In the genomic region with DNA sequence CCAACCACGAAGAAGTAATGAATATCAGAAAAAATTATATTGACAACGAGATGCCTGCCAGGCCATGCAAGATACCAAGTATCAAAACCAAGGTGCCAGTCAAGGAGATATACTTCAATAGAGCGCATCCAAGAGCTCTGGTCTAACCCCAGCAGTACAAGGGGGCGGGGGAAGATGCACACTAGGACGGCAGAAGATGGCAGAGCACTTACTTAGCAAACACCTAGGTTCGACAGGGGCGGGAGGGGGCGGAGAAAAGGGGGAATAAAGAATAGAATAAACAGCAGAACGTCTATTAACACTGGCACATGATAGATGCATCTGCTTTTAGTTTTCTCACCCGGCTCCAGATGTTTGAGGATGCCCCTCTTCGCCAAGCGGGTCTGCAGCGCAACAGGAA, we compare ENCODE assay signal across 9 mouse cellular contexts. TPM values are rescaled to one million over a fixed set of nuclear protein-coding genes. Genes with fewer than 3 reads are reported as not detected.
DNase-seq lines count a peak whose midpoint lies in the region; ATAC-seq and TF ChIP-seq lines count a peak whose summit lies in the region.
"Had no signal": no experiment of that assay in that cellular context is flagged by ENCODE, and none has a peak within 500 bp of the region (broad histone marks: within the 10 kb centered on the region; RNA-seq: fewer than 3 reads in every experiment).

No protein-coding gene starts in this region.

- peak overlapping the region; percentile 69 for H3K4me2 ChIP-seq in heart, postnatal 0 days (ENCODE audit: low read depth, low read length)
- H3K4me2 ChIP-seq in hindbrain, embryonic 13.5 days = peak overlapping the region; percentile 59
- H3K4me2 ChIP-seq in midbrain, embryonic 15.5 days = peak overlapping the region; percentile 54

- H3K27ac ChIP-seq in heart, postnatal 0 days (ENCODE audit: low read depth) = peak overlapping the region; percentile 88
- H3K27ac ChIP-seq in hindbrain, embryonic 13.5 days = peak overlapping the region; percentile 90
- peak overlapping the region; percentile 92 for H3K27ac ChIP-seq in midbrain, embryonic 15.5 days

- H3K4me1 ChIP-seq in heart, postnatal 0 days (ENCODE audit: control insufficient read depth, insufficient read depth) = no peaks in the 10 kb centered on the region
- peaks cover 10% of the 10 kb centered on the region for H3K4me1 ChIP-seq in hindbrain, embryonic 13.5 days (replicated peaks)
- peaks cover 13% of the 10 kb centered on the region for H3K4me1 ChIP-seq in midbrain, embryonic 15.5 days

- H3K9ac ChIP-seq in heart, postnatal 0 days (replicated peaks; ENCODE audit: low read depth, low read length) = peak overlapping the region; percentile 55
- peak overlapping the region; percentile 69 for H3K9ac ChIP-seq in hindbrain, embryonic 13.5 days
- H3K9ac ChIP-seq in midbrain, embryonic 15.5 days = peak overlapping the region; percentile 52

- 24% methylated on average over 13 of the region's 13 CpGs for WGBS in heart, postnatal 0 days
- 29% methylated on average over 13 of the region's 13 CpGs for WGBS in hindbrain, embryonic 13.5 days
- 38% methylated on average over 13 of the region's 13 CpGs for WGBS in midbrain, embryonic 15.5 days

- H3K9me3 ChIP-seq in heart, postnatal 0 days (replicated peaks; ENCODE audit: control insufficient read depth, low read length) = no peaks in the 10 kb centered on the region
- no peaks in the 10 kb centered on the region; the same call in 1 of the 2 replicates for H3K9me3 ChIP-seq in hindbrain, embryonic 13.5 days
- no peaks in the 10 kb centered on the region for H3K9me3 ChIP-seq in midbrain, embryonic 15.5 days

- TF ChIP-seq CTCF in heart, postnatal 0 days (IDR thresholded peaks at IDR 0.05; ENCODE audit: low read depth) = no peak

- peaks cover 11% of the 10 kb centered on the region; the same call in 1 of the 2 replicates for H3K36me3 ChIP-seq in heart, postnatal 0 days (replicated peaks; ENCODE audit: control insufficient read depth, insufficient read depth, low read length)
- H3K36me3 ChIP-seq in hindbrain, embryonic 13.5 days = peaks cover 21% of the 10 kb centered on the region
- no peaks in the 10 kb centered on the region; the same call in 1 of the 2 replicates for H3K36me3 ChIP-seq in midbrain, embryonic 15.5 days (replicated peaks)

- no peak for ATAC-seq in heart, postnatal 0 days (ENCODE audit: insufficient read depth, low read depth)
- ATAC-seq in hindbrain, embryonic 13.5 days (ENCODE audit: low FRiP score) = no peak
- ATAC-seq in midbrain, embryonic 15.5 days (replicated peaks) = no peak
- no peak for ATAC-seq in erythroid progenitor cell, adult 5-6 weeks (replicated peaks; ENCODE audit: low FRiP score, poor library complexity, severe bottlenecking)

- TF ChIP-seq EP300 in heart, postnatal 0 days (IDR thresholded peaks at IDR 0.05; ENCODE audit: low read depth) = no peak

- no peak for DNase-seq in heart, postnatal 0 days (ENCODE audit: low spot score)
- DNase-seq in heart, adult 18-20 months = no peak
- peak; percentile 2 for DNase-seq in NIH3T3 (ENCODE audit: low read depth)
- no peak for DNase-seq in left cerebral cortex, adult 11 months (ENCODE audit: low spot score)
- DNase-seq in lung, postnatal 4 days = no peak

- H3K4me3 ChIP-seq in heart, postnatal 0 days (ENCODE audit: low read depth, low read length) = peak overlapping the region; percentile 67
- H3K4me3 ChIP-seq in hindbrain, embryonic 13.5 days = peak overlapping the region; percentile 51
- peak overlapping the region; percentile 60 for H3K4me3 ChIP-seq in midbrain, embryonic 15.5 days

- no peaks in the 10 kb centered on the region for H3K27me3 ChIP-seq in heart, postnatal 0 days (ENCODE audit: control insufficient read depth, insufficient read depth, low read length)
- no peaks in the 10 kb centered on the region for H3K27me3 ChIP-seq in hindbrain, embryonic 13.5 days
- no peaks in the 10 kb centered on the region for H3K27me3 ChIP-seq in midbrain, embryonic 15.5 days (replicated peaks)

RNA-seq across cellular contexts. Expression of a gene that starts 0.9 kb away (rescaled TPM):
- total RNA-seq in heart, postnatal 0 days (2014; rRNA removed; ENCODE audit: low replicate concordance) = 44.5 and 63.0 TPM in 2 replicates
- polyA plus RNA-seq in heart, postnatal 0 days (2015; fragmentation: Nextera tagmentation; extraction: Ambion mirVana) = 55.6 and 57.6 TPM in 2 replicates
- total RNA-seq in heart, adult 18-20 months (2021) = 10 to 100 TPM; 21.3 to 23.5 TPM
- 214 and 222 TPM in 2 replicates for polyA plus RNA-seq in hindbrain, embryonic 13.5 days (2015; fragmentation: Nextera tagmentation; extraction: Ambion mirVana)
- polyA plus RNA-seq in midbrain, embryonic 15.5 days (2015; fragmentation: Nextera tagmentation; extraction: Ambion mirVana) = 222 and 224 TPM in 2 replicates
- 23.1 and 24.9 TPM in 2 replicates for total RNA-seq in erythroid progenitor cell, adult 5-6 weeks (2015; ENCODE audit: low replicate concordance)
- 33.5 and 85.4 TPM in 2 replicates for total RNA-seq in erythroid progenitor cell, adult 5-6 weeks (2017; ENCODE audit: low replicate concordance)

RNA-seq across cellular contexts. Expression of a gene that starts 0.9 kb away (rescaled TPM):
- 37.7 and 46.4 TPM in 2 replicates for total RNA-seq in heart, postnatal 0 days (2014; rRNA removed; ENCODE audit: low replicate concordance)
- polyA plus RNA-seq in heart, postnatal 0 days (2015; fragmentation: Nextera tagmentation; extraction: Ambion mirVana) = 91.3 and 99.7 TPM in 2 replicates
- 10 to 100 TPM; 47.2 to 49.7 TPM for total RNA-seq in heart, adult 18-20 months (2021)
- polyA plus RNA-seq in hindbrain, embryonic 13.5 days (2015; fragmentation: Nextera tagmentation; extraction: Ambion mirVana) = 159 and 162 TPM in 2 replicates
- 173 and 178 TPM in 2 replicates for polyA plus RNA-seq in midbrain, embryonic 15.5 days (2015; fragmentation: Nextera tagmentation; extraction: Ambion mirVana)
- 53.2 and 63.4 TPM in 2 replicates for total RNA-seq in erythroid progenitor cell, adult 5-6 weeks (2015; ENCODE audit: low replicate concordance)
- 10.7 and 20.7 TPM in 2 replicates for total RNA-seq in erythroid progenitor cell, adult 5-6 weeks (2017; ENCODE audit: low replicate concordance)

RNA-seq across cellular contexts. Expression of a gene that starts 9.4 kb away (rescaled TPM):
- total RNA-seq in heart, postnatal 0 days (2014; rRNA removed; ENCODE audit: low replicate concordance) = not detected in 2 replicates
- not detected in 2 replicates for polyA plus RNA-seq in heart, postnatal 0 days (2015; fragmentation: Nextera tagmentation; extraction: Ambion mirVana)
- total RNA-seq in heart, adult 18-20 months (2021) = not detected
- polyA plus RNA-seq in hindbrain, embryonic 13.5 days (2015; fragmentation: Nextera tagmentation; extraction: Ambion mirVana) = not detected in 2 replicates
- not detected in 2 replicates for polyA plus RNA-seq in midbrain, embryonic 15.5 days (2015; fragmentation: Nextera tagmentation; extraction: Ambion mirVana)
- not detected in 2 replicates for total RNA-seq in erythroid progenitor cell, adult 5-6 weeks (2015; ENCODE audit: low replicate concordance)
- total RNA-seq in erythroid progenitor cell, adult 5-6 weeks (2017; ENCODE audit: low replicate concordance) = not detected in 2 replicates
- polyA plus RNA-seq: brain, embryonic 14.5 days had no signal

RNA-seq across cellular contexts. Expression of a gene that starts 11.1 kb away (rescaled TPM):
- total RNA-seq in heart, postnatal 0 days (2014; rRNA removed; ENCODE audit: low replicate concordance) = not detected in 2 replicates
- polyA plus RNA-seq in heart, postnatal 0 days (2015; fragmentation: Nextera tagmentation; extraction: Ambion mirVana) = not detected in 2 replicates
- total RNA-seq in heart, adult 18-20 months (2021) = not detected
- not detected in 2 replicates for polyA plus RNA-seq in hindbrain, embryonic 13.5 days (2015; fragmentation: Nextera tagmentation; extraction: Ambion mirVana)
- polyA plus RNA-seq in midbrain, embryonic 15.5 days (2015; fragmentation: Nextera tagmentation; extraction: Ambion mirVana) = 1.2 TPM in 1 of 2 replicates, not detected in the other
- not detected in 2 replicates for total RNA-seq in erythroid progenitor cell, adult 5-6 weeks (2015; ENCODE audit: low replicate concordance)
- total RNA-seq in erythroid progenitor cell, adult 5-6 weeks (2017; ENCODE audit: low replicate concordance) = not detected in 2 replicates
- polyA plus RNA-seq: brain, embryonic 14.5 days had no signal

RNA-seq across cellular contexts. Expression of a gene that starts 14.4 kb away (rescaled TPM):
- 19.7 and 30.8 TPM in 2 replicates for total RNA-seq in heart, postnatal 0 days (2014; rRNA removed; ENCODE audit: low replicate concordance)
- polyA plus RNA-seq in heart, postnatal 0 days (2015; fragmentation: Nextera tagmentation; extraction: Ambion mirVana) = 19.3 and 20.9 TPM in 2 replicates
- 10 to 100 TPM; 10.6 to 17.3 TPM for total RNA-seq in heart, adult 18-20 months (2021)
- polyA plus RNA-seq in hindbrain, embryonic 13.5 days (2015; fragmentation: Nextera tagmentation; extraction: Ambion mirVana) = 40.9 and 42.3 TPM in 2 replicates
- 42.2 and 42.9 TPM in 2 replicates for polyA plus RNA-seq in midbrain, embryonic 15.5 days (2015; fragmentation: Nextera tagmentation; extraction: Ambion mirVana)
- total RNA-seq in erythroid progenitor cell, adult 5-6 weeks (2015; ENCODE audit: low replicate concordance) = 5.0 TPM in 1 of 2 replicates, not detected in the other
- 1.4 and 9.8 TPM in 2 replicates for total RNA-seq in erythroid progenitor cell, adult 5-6 weeks (2017; ENCODE audit: low replicate concordance)
